Mouse (Mus musculus): Measurements from ENCODE around the gene Tma7. TPM values are rescaled to one million over a fixed set of nuclear protein-coding genes. Genes with fewer than 3 reads are reported as not detected.

The Tma7 gene
- total RNA-seq, 1 experiment from 2014 or later = 126 TPM

GRCm38 (mm10) chr9:109050674-109050997 is 31.8 kb downstream of the Tma7 start:
- ATAC-seq (replicated peaks; ENCODE audit: low read depth, poor library complexity, severe bottlenecking) = no peak

GRCm38 (mm10) chr9:109049996-109050673 is 32.3 kb downstream of the Tma7 start:
- ATAC-seq (replicated peaks; ENCODE audit: low read depth, poor library complexity, severe bottlenecking) = no peak

GRCm38 (mm10) chr9:109049316-109049715 is 33.1 kb downstream of the Tma7 start:
- no peak for ATAC-seq (replicated peaks; ENCODE audit: low read depth, poor library complexity, severe bottlenecking)

GRCm38 (mm10) chr9:109046306-109046705 is 36.1 kb downstream of the Tma7 start:
- peak; percentile 98 for ATAC-seq (replicated peaks; ENCODE audit: low read depth, poor library complexity, severe bottlenecking)

GRCm38 (mm10) chr9:109041351-109041750 is 41.0 kb downstream of the Tma7 start:
- ATAC-seq (replicated peaks; ENCODE audit: low read depth, poor library complexity, severe bottlenecking) = no peak

- ATAC-seq (replicated peaks; ENCODE audit: low read depth, poor library complexity, severe bottlenecking) = no peak
Measured at GRCm38 (mm10) chr9:109040906-109041305, 41.5 kb downstream of the Tma7 start.

DNA sequence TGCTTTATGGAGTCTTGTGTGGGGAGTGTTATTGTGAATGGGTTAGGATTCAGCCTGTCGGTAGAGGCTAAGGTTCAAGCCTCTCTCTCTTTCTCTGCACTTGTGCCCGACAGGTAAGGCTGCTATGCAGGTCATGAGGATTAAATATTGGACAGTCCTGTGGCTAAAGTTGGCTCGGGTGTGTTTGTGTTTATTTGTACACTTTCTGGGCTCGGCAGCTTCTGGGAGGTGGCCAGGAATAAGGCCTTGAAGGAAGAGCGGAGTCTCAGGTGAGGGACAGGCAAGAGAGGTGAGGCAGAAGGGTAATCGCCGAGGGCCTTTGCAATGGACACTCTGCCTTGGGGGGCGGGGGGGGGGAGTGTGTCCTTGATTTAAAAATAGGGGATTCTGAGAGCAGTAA is 42.2 kb downstream of the Tma7 start:
- no peak for ATAC-seq (replicated peaks; ENCODE audit: low read depth, poor library complexity, severe bottlenecking)

GRCm38 (mm10) chr9:109039681-109040080 is 42.7 kb downstream of the Tma7 start:
- ATAC-seq (replicated peaks; ENCODE audit: low read depth, poor library complexity, severe bottlenecking) = no peak

GRCm38 (mm10) chr9:109038901-109039364 is 43.5 kb downstream of the Tma7 start:
- ATAC-seq (replicated peaks; ENCODE audit: low read depth, poor library complexity, severe bottlenecking) = peak; percentile 45

GRCm38 (mm10) chr9:109038086-109038895 is 44.1 kb downstream of the Tma7 start, which contains the start of gene Shisa5:
Gene Shisa5, plus strand, starts transcription at chr9:109038565.
- ATAC-seq (replicated peaks; ENCODE audit: low read depth, poor library complexity, severe bottlenecking) = peak; percentile 91

- ATAC-seq (replicated peaks; ENCODE audit: low read depth, poor library complexity, severe bottlenecking) = peak; percentile 68
Measured at GRCm38 (mm10) chr9:109032435-109032834, 50.0 kb downstream of the Tma7 start.

GRCm38 (mm10) chr9:109031686-109032085 is 50.7 kb downstream of the Tma7 start:
- no peak for ATAC-seq (replicated peaks; ENCODE audit: low read depth, poor library complexity, severe bottlenecking)

DNA sequence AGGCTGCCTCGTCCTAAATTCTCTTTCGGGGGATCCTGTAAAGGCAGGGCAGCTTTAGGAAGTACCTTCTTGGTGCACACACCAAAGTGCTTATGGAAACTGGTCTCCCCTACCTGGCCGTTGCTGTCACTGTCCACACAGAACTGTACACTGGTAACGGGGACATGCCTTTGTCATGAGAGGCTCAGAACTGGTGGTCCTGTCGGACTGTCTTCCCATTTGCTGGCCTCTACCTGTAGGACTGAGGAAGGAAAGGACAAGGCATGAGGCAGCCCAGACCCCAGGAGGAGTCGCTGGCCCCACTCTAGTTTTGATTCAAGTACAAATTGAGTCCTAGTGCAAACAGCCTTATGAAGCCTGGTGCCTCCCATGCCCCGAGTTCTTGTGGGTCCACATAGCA is 51.4 kb downstream of the Tma7 start:
- ATAC-seq (replicated peaks; ENCODE audit: low read depth, poor library complexity, severe bottlenecking) = no peak

GRCm38 (mm10) chr9:109030312-109030711 is 52.1 kb downstream of the Tma7 start:
- ATAC-seq (replicated peaks; ENCODE audit: low read depth, poor library complexity, severe bottlenecking) = no peak

DNA sequence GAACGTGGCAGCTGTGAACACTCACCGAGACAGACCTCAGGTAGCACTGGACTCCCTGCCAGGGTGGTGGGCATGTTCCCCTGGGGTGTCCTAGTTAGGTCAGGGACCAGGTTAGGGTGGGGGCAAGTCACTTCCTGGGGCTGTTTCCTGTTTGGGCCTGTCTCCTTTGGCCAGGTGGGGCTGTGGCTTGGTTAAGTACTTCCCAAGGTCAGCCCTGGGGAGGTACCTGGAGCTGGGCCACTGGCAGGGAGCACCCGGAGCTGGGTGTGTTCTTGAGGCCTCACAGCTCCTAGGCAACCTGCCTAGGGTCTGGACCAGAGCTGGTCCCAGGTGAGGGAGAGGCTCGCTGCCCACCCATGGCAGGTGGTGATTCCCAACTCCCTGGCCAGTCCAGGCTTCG is 53.5 kb downstream of the Tma7 start:
- ATAC-seq (replicated peaks; ENCODE audit: low read depth, poor library complexity, severe bottlenecking) = no peak

GRCm38 (mm10) chr9:109028421-109028820 is 54.0 kb downstream of the Tma7 start:
- no peak for ATAC-seq (replicated peaks; ENCODE audit: low read depth, poor library complexity, severe bottlenecking)

DNA sequence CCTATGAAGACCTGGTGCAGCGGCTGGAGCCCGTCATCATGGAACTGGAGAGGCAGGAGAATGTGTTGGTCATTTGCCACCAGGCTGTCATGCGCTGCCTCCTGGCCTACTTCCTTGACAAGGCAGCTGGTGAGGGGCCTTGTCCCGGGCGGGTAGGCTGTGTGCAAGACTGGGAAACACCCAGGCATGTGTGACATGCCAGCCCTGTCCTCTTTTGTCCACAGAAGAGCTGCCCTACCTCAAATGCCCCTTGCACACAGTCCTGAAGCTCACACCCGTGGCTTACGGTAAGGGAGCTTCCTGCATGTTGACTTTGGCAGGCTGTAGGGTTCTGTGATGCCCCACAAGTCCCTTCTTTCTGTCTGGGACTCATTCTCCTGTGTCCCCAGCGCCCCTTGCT is 54.9 kb downstream of the Tma7 start:
- ATAC-seq (replicated peaks; ENCODE audit: low read depth, poor library complexity, severe bottlenecking) = no peak

Other genes with a start within 250 kb of the Tma7 start
- 1.3 and 1.8 TPM in 2 replicates for gene Slc26a6, start 229.3 kb downstream of the Tma7 start, total RNA-seq (2017)
- not detected in 2 replicates for gene Tmem89, start 168.0 kb downstream of the Tma7 start, total RNA-seq (2017)
- 173 and 182 TPM in 2 replicates for gene Uqcrc1, start 146.0 kb downstream of the Tma7 start, total RNA-seq (2017)
- gene Col7a1, start 129.0 kb downstream of the Tma7 start, total RNA-seq (2017) = 0.05 TPM in 1 of 2 replicates, not detected in the other
- gene Ucn2, start 96.6 kb downstream of the Tma7 start, total RNA-seq (2017) = not detected in 2 replicates
- gene Pfkfb4, start 90.8 kb downstream of the Tma7 start, total RNA-seq (2017) = 6.7 and 6.8 TPM in 2 replicates
- 49.7 and 54.1 TPM in 2 replicates for gene Shisa5, start 44.0 kb downstream of the Tma7 start, total RNA-seq (2017)
- gene Trex1, start 22.9 kb downstream of the Tma7 start, total RNA-seq (2017) = 13.3 and 16.1 TPM in 2 replicates
- 20.6 and 22.5 TPM in 2 replicates for gene Atrip, start 8.5 kb downstream of the Tma7 start, total RNA-seq (2017)
- 14.9 and 19.0 TPM in 2 replicates for gene Ccdc51, start 94 bp downstream of the Tma7 start, total RNA-seq (2017)
- gene Plxnb1, start 12.8 kb upstream of the Tma7 start, total RNA-seq (2017) = 0.14 TPM in 1 of 2 replicates, not detected in the other
- not detected in 2 replicates for gene Fbxw21, start 79.5 kb upstream of the Tma7 start, total RNA-seq (2017)
- not detected in 2 replicates for gene Fbxw13, start 113.4 kb upstream of the Tma7 start, total RNA-seq (2017)
- gene Fbxw20, start 152.2 kb upstream of the Tma7 start, total RNA-seq (2017) = not detected in 2 replicates
- gene Fbxw14, start 205.1 kb upstream of the Tma7 start, total RNA-seq (2017) = not detected in 2 replicates